Mouse (Mus musculus) cortical plate, adult 2 months (tissue): ENCODE measurements at regions not wholly inside any gene's neighbourhood (a gene's known extent, or its start where the extent isn't known, plus 50 kb on each side); places are given as distances from the start of the nearest gene placed in this dataset.

ENCODE experiments used
- H3K27ac ChIP-seq: fragments of 200-500 bp; 2 replicates; pipeline ENCODE4 v1.5.1; 2012; ENCODE audit warnings: low read length, control low read depth, inconsistent platforms; ENCODE audit not compliant: insufficient read depth
- H3K4me1 ChIP-seq: fragments of 200-500 bp; 2 replicates; pipeline ENCODE4 v1.6.1; 2011; ENCODE audit warnings: low read length; ENCODE audit not compliant: control insufficient read depth, insufficient read depth
- H3K4me3 ChIP-seq: fragments of 200-500 bp; 2 replicates; pipeline ENCODE4 v1.5.1; 2011; ENCODE audit warnings: mild to moderate bottlenecking, low read length, control low read depth; ENCODE audit not compliant: insufficient read depth
- CTCF ChIP-seq: fragments of 200-500 bp; IDR thresholded peaks from 2 replicates; pipeline ENCODE4 v1.5.1; 2011; ENCODE audit warnings: mild to moderate bottlenecking, control low read depth, low read length; ENCODE audit not compliant: insufficient read depth; ENCODE audit errors: extremely low read depth
- POLR2A ChIP-seq: fragments of 200-500 bp; IDR thresholded peaks from 2 replicates; pipeline ENCODE4 v1.6.1; 2011; ENCODE audit warnings: mild to moderate bottlenecking, low read length, control low read depth; ENCODE audit not compliant: insufficient read depth; ENCODE audit errors: extremely low read depth

GRCm38 (mm10) chr5:75248279-75248678, 96.2 kb downstream of the Pdgfra start:
- Histone ChIP-seq H3K4me1 (peaks cover 2% of the 10 kb centered on the region; the same call in 1 of the 2 replicates), H3K4me3 (no peak overlapping the region), H3K27ac (no peak overlapping the region)
- TF ChIP-seq CTCF, result no peak
- no peak for TF ChIP-seq POLR2A

- Histone ChIP-seq H3K27ac (no peak overlapping the region), H3K4me3 (no peak overlapping the region), H3K4me1 (peaks cover 2% of the 10 kb centered on the region; the same call in 1 of the 2 replicates)
- no peak for TF ChIP-seq CTCF
- TF ChIP-seq POLR2A, result no peak
Observed at GRCm38 (mm10) chr5:75249671-75250070, 97.6 kb downstream of the Pdgfra start.

- no peaks in the 10 kb centered on the region for H3K4me1 ChIP-seq
- H3K4me3 ChIP-seq, result no peak overlapping the region
- no peak overlapping the region for H3K27ac ChIP-seq
- TF ChIP-seq CTCF (no peak), POLR2A (no peak)
Observed at GRCm38 (mm10) chr5:75253349-75253748, 101.3 kb downstream of the Pdgfra start.

- no peaks in the 10 kb centered on the region for H3K4me1 ChIP-seq
- H3K27ac ChIP-seq, result no peak overlapping the region
- TF ChIP-seq POLR2A, result no peak
- no peak for TF ChIP-seq CTCF
- H3K4me3 ChIP-seq, result no peak overlapping the region
Observed at GRCm38 (mm10) chr5:75253830-75254229, 101.7 kb downstream of the Pdgfra start.

- no peak overlapping the region for H3K27ac ChIP-seq
- H3K4me1 ChIP-seq, result no peaks in the 10 kb centered on the region
- no peak for TF ChIP-seq POLR2A
- no peak for TF ChIP-seq CTCF
- H3K4me3 ChIP-seq, result no peak overlapping the region
Observed at GRCm38 (mm10) chr5:75256186-75256585, 104.1 kb downstream of the Pdgfra start.

GRCm38 (mm10) chr5:75257067-75257466, 105.0 kb downstream of the Pdgfra start:
- no peak overlapping the region for H3K27ac ChIP-seq
- H3K4me1 ChIP-seq, result no peaks in the 10 kb centered on the region
- TF ChIP-seq POLR2A, result no peak
- TF ChIP-seq CTCF, result no peak
- H3K4me3 ChIP-seq, result no peak overlapping the region

- Histone ChIP-seq H3K4me3 (no peak overlapping the region), H3K4me1 (no peaks in the 10 kb centered on the region), H3K27ac (no peak overlapping the region)
- no peak for TF ChIP-seq POLR2A
- TF ChIP-seq CTCF, result no peak
Observed at GRCm38 (mm10) chr5:75260247-75260646, 108.2 kb downstream of the Pdgfra start.

GRCm38 (mm10) chr5:75266111-75266676, 114.1 kb downstream of the Pdgfra start:
- Histone ChIP-seq H3K4me1 (no peaks in the 10 kb centered on the region), H3K27ac (no peak overlapping the region), H3K4me3 (no peak overlapping the region)
- TF ChIP-seq CTCF (no peak), POLR2A (no peak)

GRCm38 (mm10) chr5:75266871-75267270, 114.8 kb downstream of the Pdgfra start:
- no peak overlapping the region for H3K27ac ChIP-seq
- TF ChIP-seq POLR2A (no peak), CTCF (no peak)
- H3K4me1 ChIP-seq, result no peaks in the 10 kb centered on the region
- no peak overlapping the region for H3K4me3 ChIP-seq

- no peak for TF ChIP-seq CTCF
- TF ChIP-seq POLR2A, result no peak
- H3K4me3 ChIP-seq, result no peak overlapping the region
- H3K27ac ChIP-seq, result no peak overlapping the region
- no peaks in the 10 kb centered on the region for H3K4me1 ChIP-seq
Observed at GRCm38 (mm10) chr5:75267766-75268165, 115.7 kb downstream of the Pdgfra start.

GRCm38 (mm10) chr5:75278041-75278440, 125.9 kb downstream of the Pdgfra start:
- no peak overlapping the region for H3K27ac ChIP-seq
- TF ChIP-seq POLR2A (no peak), CTCF (no peak)

More at GRCm38 (mm10) chr5:75278041-75278440, 125.9 kb downstream of the Pdgfra start:
- no peaks in the 10 kb centered on the region for H3K4me1 ChIP-seq
- no peak overlapping the region for H3K4me3 ChIP-seq
